Mouse (Mus musculus): ENCODE results near the gene Hras. TPM values are rescaled to one million over a fixed set of nuclear protein-coding genes. Genes with fewer than 3 reads are reported as not detected.

Hras gene
- polyA plus RNA-seq, 1 experiment from 2014 or later, result 73.9 TPM

DNA sequence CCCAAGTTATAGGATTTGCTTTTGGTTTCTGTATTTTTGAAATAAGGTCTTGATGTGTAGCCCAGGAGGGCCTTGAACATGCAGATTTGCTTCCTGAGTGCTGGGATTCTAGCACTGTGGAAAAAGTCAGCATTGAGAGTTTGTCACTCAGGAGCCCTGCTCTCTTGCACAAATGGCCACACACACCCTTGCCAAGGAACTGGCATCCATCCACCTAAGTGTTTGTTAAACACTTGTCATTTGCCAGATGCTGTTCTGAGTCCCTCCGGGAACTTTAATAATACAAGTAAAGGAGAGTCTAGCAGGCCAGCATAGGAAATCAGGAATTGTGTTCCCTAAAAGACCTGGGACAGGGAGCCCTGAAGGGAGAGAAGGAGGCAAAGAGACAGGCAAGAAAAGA is 24.5 kb downstream of the Hras start:
- Histone ChIP-seq H3K27ac (no peak overlapping the region), H3K4me3 (no peak overlapping the region), H3K9me3 (replicated peaks) (no peaks in the 10 kb centered on the region), H3K4me1 (peaks cover 33% of the 10 kb centered on the region), H3K36me3 (ENCODE audit: poor library complexity, severe bottlenecking) (0 out of 2 replicates have a peak, but pooled peaks cover 3% of the 10 kb centered on the region), H3K27me3 (no peaks in the 10 kb centered on the region), H3K4me2 (no peak overlapping the region), H3K9ac (no peak overlapping the region)
- WGBS, result 45% methylated on average over 1 of the region's 1 CpGs
- no peak for ATAC-seq

DNA sequence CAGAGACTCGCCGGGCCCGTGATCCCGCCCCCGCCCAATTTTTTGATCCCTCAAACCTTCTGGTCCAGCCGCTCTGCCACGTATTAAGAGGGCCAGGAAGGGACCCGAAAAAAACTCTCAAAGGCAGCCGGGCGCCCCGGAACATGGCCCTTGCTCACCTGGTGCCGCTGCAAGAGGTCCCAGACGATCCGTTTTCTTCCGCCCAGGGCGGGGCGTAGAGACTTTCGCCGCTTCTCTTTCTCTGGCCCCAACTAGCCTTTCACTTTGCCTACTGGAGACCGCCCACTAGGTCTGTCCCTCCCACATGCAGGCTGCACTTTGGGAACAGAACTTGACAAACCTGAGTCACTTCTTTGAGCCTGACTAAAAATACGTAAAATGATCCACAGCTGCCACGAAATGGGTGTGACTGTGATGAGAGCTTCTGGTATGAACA is 25.3 kb downstream of the Hras start:
- peaks cover 33% of the 10 kb centered on the region for H3K4me1 ChIP-seq
- no peak for ATAC-seq
- WGBS, result 2% methylated on average over 22 of the region's 22 CpGs
- H3K27ac ChIP-seq, result no peak overlapping the region
- peak overlapping the region; percentile 64 for H3K9ac ChIP-seq
- no peaks in the 10 kb centered on the region for H3K27me3 ChIP-seq
- no peaks in the 10 kb centered on the region for H3K9me3 ChIP-seq (replicated peaks)
- H3K4me3 ChIP-seq, result peak overlapping the region; percentile 31
- H3K36me3 ChIP-seq (ENCODE audit: poor library complexity, severe bottlenecking), result peaks cover 9% of the 10 kb centered on the region; the same call in 1 of the 2 replicates
- peak overlapping the region; percentile 59 for H3K4me2 ChIP-seq

DNA sequence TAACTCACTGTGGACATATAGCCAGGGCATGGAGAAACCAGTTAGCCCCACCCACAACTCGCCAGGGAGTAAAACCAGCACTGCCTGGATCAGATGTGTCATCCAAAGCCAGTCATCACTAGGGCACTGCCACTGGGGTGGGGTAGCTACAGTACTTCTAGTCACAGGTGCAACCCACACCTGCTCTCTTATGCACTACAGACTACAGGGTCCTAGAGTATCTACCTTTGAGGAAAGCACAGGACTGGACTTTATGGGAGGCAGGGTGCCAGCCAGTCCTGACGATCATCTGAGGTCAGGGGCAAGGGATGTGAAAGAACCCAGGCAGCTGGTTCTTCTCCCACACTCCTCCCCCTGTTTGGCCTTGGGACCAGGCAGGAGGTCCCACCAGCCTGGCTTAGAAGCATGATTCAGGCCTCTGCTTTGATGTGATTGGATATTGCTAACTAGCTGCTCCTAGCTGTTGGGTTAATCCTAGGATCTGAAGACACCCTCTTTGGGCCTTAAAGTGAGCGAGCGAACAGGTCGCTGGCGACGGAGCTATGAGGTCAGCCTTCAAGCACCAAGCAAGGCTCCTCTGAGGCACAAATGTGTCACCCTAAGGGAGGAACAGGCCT is 25.8 kb downstream of the Hras start:
- Histone ChIP-seq H3K9ac (peak overlapping the region; percentile 64), H3K36me3 (ENCODE audit: poor library complexity, severe bottlenecking) (peaks cover 13% of the 10 kb centered on the region), H3K9me3 (replicated peaks) (no peaks in the 10 kb centered on the region), H3K27ac (no peak overlapping the region), H3K27me3 (no peaks in the 10 kb centered on the region), H3K4me3 (peak overlapping the region; percentile 31), H3K4me2 (peak overlapping the region; percentile 59), H3K4me1 (peaks cover 28% of the 10 kb centered on the region)
- 25% methylated on average over 7 of the region's 7 CpGs for WGBS
- ATAC-seq, result no peak

DNA sequence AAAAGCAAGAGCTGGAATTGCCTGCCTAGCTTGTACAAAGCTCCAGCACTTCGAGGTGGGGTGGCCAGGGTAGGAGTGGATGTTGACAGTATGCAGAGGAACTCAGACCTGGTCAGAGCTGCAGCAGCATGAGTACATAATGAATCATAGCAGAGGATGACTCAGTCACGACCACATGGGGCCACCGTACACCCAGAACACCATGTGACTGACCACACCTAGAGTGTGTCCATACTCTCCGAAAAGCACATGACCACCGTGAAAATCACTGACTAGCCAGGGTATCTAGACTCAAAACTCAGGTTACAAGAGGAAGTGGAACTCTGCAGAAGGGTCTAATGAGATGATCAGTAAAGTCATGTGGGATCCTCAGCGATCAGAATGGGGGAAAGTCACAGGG is 29.0 kb downstream of the Hras start:
- no peak overlapping the region for H3K9ac ChIP-seq
- peaks cover 40% of the 10 kb centered on the region for H3K36me3 ChIP-seq (ENCODE audit: poor library complexity, severe bottlenecking)
- no peak overlapping the region for H3K4me3 ChIP-seq
- H3K9me3 ChIP-seq (replicated peaks), result no peaks in the 10 kb centered on the region
- no peak overlapping the region for H3K27ac ChIP-seq
- peaks cover 20% of the 10 kb centered on the region for H3K4me1 ChIP-seq
- no peak for ATAC-seq
- H3K27me3 ChIP-seq, result no peaks in the 10 kb centered on the region
- H3K4me2 ChIP-seq, result no peak overlapping the region
- 87% methylated on average over 6 of the region's 6 CpGs for WGBS

DNA sequence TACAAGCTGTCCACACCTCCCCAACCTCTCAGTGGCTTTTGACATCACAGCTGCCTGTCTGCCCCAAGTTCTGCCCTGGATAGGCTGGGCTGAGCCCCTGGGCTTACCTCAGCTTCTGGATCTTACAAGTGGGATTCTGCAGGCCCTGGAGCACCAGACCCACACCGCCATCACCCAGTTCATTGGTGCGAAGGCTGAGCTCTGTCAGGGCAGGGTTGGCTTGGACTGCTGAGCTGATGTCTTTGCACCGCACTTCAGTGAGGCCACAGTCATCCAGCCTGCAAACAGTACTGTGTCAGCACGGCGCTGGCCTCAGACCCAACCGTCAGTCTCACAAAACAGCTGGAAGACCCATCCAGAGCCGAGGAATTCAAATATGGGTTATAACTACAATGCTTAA is 29.4 kb downstream of the Hras start:
- Histone ChIP-seq H3K4me1 (peaks cover 17% of the 10 kb centered on the region), H3K9ac (no peak overlapping the region), H3K9me3 (replicated peaks) (no peaks in the 10 kb centered on the region), H3K27ac (no peak overlapping the region), H3K36me3 (ENCODE audit: poor library complexity, severe bottlenecking) (peaks cover 44% of the 10 kb centered on the region), H3K27me3 (no peaks in the 10 kb centered on the region), H3K4me3 (no peak overlapping the region), H3K4me2 (no peak overlapping the region)
- 94% methylated on average over 7 of the region's 7 CpGs for WGBS
- ATAC-seq, result no peak

DNA sequence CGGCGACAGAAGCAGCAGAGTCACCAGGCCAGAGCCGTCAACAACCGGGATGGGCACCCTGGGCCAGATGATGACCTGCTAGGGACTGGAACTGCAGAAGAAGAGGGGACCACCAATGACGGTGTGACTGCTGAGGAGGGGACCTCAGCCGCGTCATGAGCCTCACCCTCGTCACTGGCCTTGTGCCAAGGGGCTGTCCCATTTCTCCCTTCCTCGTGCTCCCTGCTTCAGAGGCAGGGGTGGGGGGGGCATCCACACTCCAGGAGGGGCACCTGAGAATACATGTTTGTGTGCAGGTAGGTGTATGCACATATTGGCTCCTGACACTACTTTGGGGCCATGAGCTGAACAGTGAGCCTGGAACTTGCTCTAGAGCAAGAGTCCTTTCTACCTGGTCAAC is 38.4 kb downstream of the Hras start:
- no peaks in the 10 kb centered on the region for H3K27me3 ChIP-seq
- H3K4me3 ChIP-seq, result no peak overlapping the region
- H3K27ac ChIP-seq, result no peak overlapping the region
- no peak overlapping the region for H3K4me2 ChIP-seq
- no peaks in the 10 kb centered on the region for H3K4me1 ChIP-seq
- ATAC-seq, result no peak
- H3K9me3 ChIP-seq (replicated peaks), result no peaks in the 10 kb centered on the region
- 92% methylated on average over 9 of the region's 9 CpGs for WGBS
- peaks cover 78% of the 10 kb centered on the region for H3K36me3 ChIP-seq (ENCODE audit: poor library complexity, severe bottlenecking)
- H3K9ac ChIP-seq, result no peak overlapping the region

DNA sequence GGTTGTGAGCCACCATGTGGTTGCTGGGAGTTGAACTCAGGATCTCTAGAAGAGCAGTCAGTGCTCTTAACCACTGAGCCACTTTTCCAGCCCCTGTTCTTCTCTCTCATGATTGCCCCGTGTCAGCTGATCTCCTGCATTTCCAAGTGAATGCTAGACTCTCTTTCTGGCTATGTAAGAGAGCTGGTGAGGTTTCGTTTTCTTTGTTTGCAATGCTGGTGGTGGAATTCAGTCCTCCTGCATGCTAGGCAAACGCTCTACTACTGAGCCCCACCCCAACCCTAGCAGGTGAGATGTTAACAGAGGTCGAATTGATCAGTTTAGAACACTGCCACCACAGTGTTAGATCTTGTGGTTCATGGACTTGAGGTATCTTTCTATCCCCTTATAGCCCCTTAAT is 45.2 kb downstream of the Hras start:
- Histone ChIP-seq H3K9me3 (replicated peaks) (no peaks in the 10 kb centered on the region), H3K9ac (no peak overlapping the region), H3K36me3 (ENCODE audit: poor library complexity, severe bottlenecking) (peaks cover 54% of the 10 kb centered on the region), H3K27me3 (no peaks in the 10 kb centered on the region), H3K4me1 (no peaks in the 10 kb centered on the region), H3K4me3 (no peak overlapping the region), H3K4me2 (no peak overlapping the region), H3K27ac (no peak overlapping the region)
- no peak for ATAC-seq
- WGBS, result 82% methylated on average over 4 of the region's 4 CpGs

DNA sequence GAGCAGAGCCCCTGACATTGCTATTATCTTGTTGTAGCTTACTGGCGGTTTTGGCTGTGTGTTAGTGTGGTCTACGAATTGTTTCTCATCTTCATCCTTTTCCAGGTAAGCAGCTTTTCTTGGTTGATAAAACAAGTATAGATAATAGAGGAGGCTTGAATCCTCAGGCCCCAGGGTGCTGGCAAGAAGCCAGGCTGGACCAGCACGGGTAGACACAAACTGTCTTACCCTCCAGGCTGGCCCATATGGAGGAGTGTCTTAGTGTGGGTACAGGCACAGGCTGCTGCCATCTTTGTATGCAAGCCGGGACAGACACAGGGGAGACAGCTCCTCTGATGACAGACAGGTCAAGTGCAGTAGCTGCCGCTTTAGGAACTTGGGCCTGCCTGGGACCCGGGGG is 46.8 kb downstream of the Hras start:
- Histone ChIP-seq H3K27me3 (no peaks in the 10 kb centered on the region), H3K9me3 (replicated peaks) (no peaks in the 10 kb centered on the region), H3K4me1 (no peaks in the 10 kb centered on the region), H3K36me3 (ENCODE audit: poor library complexity, severe bottlenecking) (peaks cover 49% of the 10 kb centered on the region), H3K4me2 (no peak overlapping the region), H3K9ac (no peak overlapping the region), H3K4me3 (no peak overlapping the region), H3K27ac (no peak overlapping the region)
- 82% methylated on average over 6 of the region's 6 CpGs for WGBS
- no peak for ATAC-seq

DNA sequence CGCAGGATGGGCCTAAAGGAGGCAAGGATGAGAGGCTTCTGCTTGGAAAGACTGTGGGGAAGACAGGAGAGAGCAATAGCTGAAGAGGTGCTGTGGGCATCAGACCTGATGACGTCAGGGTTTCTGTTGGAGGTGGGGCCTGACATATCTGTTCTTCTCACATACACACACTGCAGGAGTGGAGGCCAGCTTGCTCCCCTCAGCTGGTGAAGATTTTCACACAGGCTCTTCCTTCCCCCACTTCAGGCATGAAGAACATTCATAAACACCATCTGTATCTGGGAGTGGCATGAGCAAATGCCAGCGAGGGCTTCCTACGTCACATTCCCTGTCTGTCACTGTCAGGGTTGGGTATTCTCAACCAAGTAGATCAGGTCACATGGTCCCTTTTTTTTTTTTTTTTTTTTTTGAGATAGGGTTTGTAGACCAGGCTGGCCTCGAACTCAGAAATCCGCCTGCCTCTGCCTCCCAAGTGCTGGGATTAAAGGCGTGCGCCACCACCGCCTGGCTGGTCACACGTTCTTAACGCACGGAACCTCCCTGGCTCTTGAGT is 47.7 kb downstream of the Hras start:
- Histone ChIP-seq H3K4me1 (no peaks in the 10 kb centered on the region), H3K4me2 (no peak overlapping the region), H3K27me3 (no peaks in the 10 kb centered on the region), H3K4me3 (no peak overlapping the region), H3K36me3 (ENCODE audit: poor library complexity, severe bottlenecking) (peaks cover 42% of the 10 kb centered on the region), H3K9ac (no peak overlapping the region), H3K27ac (no peak overlapping the region), H3K9me3 (replicated peaks) (no peaks in the 10 kb centered on the region)
- no peak for ATAC-seq
- WGBS, result 94% methylated on average over 12 of the region's 12 CpGs

DNA sequence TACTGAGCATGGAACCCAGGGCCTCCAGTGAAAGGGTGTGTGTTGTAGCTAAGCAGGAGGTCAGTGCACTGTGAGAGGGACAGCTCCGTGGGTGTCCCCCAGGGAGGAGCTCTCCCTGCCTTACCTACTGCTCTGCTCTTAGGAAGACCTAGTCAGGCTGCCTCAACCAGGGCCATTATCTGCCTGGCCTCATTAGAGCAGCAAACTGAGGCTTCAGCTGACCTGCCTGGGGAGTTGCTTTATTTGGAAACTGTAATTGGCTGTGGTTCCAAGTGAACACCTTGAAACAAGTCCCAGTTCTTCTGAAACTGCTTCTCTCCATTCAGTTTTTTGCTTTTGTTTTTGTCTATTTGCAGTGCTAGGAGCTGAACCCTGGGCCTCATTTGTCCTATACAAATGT is 48.4 kb downstream of the Hras start:
- Histone ChIP-seq H3K27ac (no peak overlapping the region), H3K36me3 (ENCODE audit: poor library complexity, severe bottlenecking) (peaks cover 39% of the 10 kb centered on the region), H3K4me1 (no peaks in the 10 kb centered on the region), H3K4me2 (no peak overlapping the region), H3K9me3 (replicated peaks) (no peaks in the 10 kb centered on the region), H3K4me3 (no peak overlapping the region), H3K9ac (no peak overlapping the region), H3K27me3 (no peaks in the 10 kb centered on the region)
- WGBS, result 44% methylated on average over 1 of the region's 1 CpGs
- ATAC-seq, result no peak

DNA sequence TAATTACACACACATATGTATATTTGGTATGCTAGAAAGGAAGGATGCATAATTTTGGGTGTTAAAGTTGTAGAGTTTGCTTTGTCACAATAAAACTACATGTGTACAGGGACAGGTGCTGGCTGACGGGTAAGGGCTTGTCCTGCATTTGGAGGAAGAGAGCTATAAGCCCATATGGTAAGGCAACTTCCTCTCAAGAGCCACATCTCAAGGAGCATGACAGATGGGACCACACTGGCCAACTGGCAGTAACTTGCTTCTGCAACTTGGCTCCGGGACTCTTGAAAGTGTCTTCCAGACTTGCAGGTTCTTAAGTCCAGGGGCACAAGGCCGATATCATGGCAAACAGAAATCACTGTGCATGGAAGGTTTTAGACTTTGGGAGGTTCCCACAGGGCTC is 49.2 kb downstream of the Hras start:
- WGBS, result 88% methylated on average over 3 of the region's 3 CpGs
- H3K27ac ChIP-seq, result no peak overlapping the region
- peaks cover 40% of the 10 kb centered on the region for H3K36me3 ChIP-seq (ENCODE audit: poor library complexity, severe bottlenecking)
- H3K9ac ChIP-seq, result no peak overlapping the region
- no peaks in the 10 kb centered on the region for H3K9me3 ChIP-seq (replicated peaks)
- no peaks in the 10 kb centered on the region for H3K4me1 ChIP-seq
- no peak overlapping the region for H3K4me3 ChIP-seq
- H3K4me2 ChIP-seq, result no peak overlapping the region
- no peak for ATAC-seq
- H3K27me3 ChIP-seq, result no peaks in the 10 kb centered on the region

DNA sequence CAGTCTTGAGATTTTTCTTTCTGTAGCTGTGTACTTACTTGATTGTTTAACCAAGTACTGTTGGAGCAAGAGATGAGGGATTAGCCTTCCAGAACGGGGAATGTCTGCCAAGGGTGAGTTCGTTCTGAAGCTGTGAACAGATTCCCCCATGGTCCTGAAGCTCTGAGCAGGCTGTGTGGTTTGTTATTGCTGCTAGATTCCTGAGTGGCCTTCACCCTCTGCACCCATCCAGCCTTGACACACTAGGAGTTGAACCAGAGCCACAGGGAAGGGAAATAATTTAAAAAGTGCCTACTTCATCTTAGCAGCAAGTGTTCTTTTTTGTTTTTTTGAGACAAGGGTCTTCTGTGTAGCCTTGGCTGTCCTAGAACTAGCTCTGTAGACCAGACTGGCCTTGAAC is 49.9 kb downstream of the Hras start:
- Histone ChIP-seq H3K27ac (no peak overlapping the region), H3K36me3 (ENCODE audit: poor library complexity, severe bottlenecking) (peaks cover 48% of the 10 kb centered on the region), H3K4me2 (no peak overlapping the region), H3K9ac (no peak overlapping the region), H3K9me3 (replicated peaks) (no peaks in the 10 kb centered on the region), H3K4me3 (no peak overlapping the region), H3K27me3 (no peaks in the 10 kb centered on the region), H3K4me1 (no peaks in the 10 kb centered on the region)
- ATAC-seq, result no peak
- 87% methylated on average over 2 of the region's 2 CpGs for WGBS

DNA sequence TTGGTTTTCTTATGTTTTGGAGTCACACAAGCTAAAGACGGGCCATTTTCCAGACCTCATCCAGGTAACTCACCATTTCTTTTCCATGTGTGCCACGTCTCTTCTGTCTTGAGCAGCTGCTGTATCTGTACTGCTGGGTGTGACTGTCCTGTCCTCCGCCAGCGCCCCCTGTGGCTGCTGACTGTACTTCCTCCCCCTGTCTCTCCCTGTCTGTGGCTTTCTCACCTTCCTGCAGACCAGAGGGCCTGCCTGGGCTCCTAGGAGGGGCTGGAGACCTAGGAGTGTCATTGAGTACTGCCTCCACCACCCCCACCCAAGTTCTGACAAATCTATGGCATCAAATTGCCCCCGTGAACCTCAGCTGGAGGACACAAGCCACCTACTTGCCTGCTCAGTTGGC is 50.7 kb downstream of the Hras start:
- H3K4me1 ChIP-seq, result no peaks in the 10 kb centered on the region
- no peaks in the 10 kb centered on the region for H3K27me3 ChIP-seq
- peaks cover 48% of the 10 kb centered on the region for H3K36me3 ChIP-seq (ENCODE audit: poor library complexity, severe bottlenecking)
- H3K4me2 ChIP-seq, result no peak overlapping the region
- H3K9ac ChIP-seq, result no peak overlapping the region
- H3K27ac ChIP-seq, result no peak overlapping the region
- H3K9me3 ChIP-seq (replicated peaks), result no peaks in the 10 kb centered on the region
- no peak overlapping the region for H3K4me3 ChIP-seq
- 55% methylated on average over 5 of the region's 5 CpGs for WGBS
- ATAC-seq, result no peak

All from forebrain, embryonic 13.5 days (tissue).